Mouse (Mus musculus): ENCODE data around the gene Zbtb48. TPM values are rescaled to one million over a fixed set of nuclear protein-coding genes. Genes with fewer than 3 reads are reported as not detected.

The Zbtb48 gene
- polyA plus RNA-seq, 1 experiment from 2014 or later = 15.8 TPM

DNA sequence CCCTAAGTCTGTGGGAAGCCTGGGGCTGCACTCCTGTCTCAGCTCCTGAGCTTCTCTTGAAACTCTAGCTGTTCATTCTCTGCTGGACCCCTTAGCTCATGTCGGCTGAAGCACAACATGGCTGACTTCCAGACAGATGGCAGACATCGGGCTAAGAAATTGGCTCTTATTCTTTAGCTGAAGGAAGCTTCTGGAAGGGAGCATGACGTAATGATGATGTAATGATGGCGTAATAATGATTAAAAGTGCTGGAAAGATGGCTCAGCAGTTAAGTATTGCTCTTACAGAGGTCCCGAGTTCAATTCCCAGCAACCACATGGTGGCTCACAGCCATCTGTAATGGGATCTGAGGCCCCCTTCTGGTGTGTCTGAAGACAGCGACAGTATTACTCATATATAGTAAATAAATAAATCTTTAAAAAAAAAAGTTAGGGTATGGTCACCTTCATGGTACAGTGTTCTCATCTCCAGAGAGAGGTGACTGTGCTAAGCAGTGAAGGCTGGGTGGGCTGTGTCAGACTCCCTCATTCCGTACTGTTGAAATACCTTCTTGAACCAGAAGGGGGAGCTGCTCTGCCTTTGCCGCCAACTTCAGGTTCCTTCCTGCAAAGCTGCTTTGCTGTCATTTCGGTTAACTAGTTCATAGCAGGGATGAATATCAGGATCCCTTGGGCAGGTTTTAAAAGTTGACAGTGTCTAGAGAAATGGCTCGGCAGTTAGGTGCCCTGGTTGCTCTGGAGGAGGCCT, 55.1 kb downstream of the Zbtb48 start:
- no peak overlapping the region for H3K27ac ChIP-seq (replicated peaks in 1 of 2; ENCODE audit: control insufficient read depth in 1 of 2, insufficient read depth in 1 of 2, low read depth in 2 of 2, low read length in 2 of 2)
- 74% methylated on average over 10 of the region's 10 CpGs for WGBS
- H3K36me3 ChIP-seq (ENCODE audit: control insufficient read depth, insufficient read depth, low read length) = peaks cover 81% of the 10 kb centered on the region

More for the DNA sequence above, 55.1 kb downstream of the Zbtb48 start:
- H3K4me3 ChIP-seq (ENCODE audit: control insufficient read depth in 1 of 2, insufficient read depth in 1 of 2, low read depth in 1 of 2, low read length in 2 of 2) = no peak overlapping the region
- H3K9ac ChIP-seq (ENCODE audit: low read length) = no peak overlapping the region
- no peak for ATAC-seq (ENCODE audit: insufficient number of reproducible peaks, insufficient read depth, low FRiP score, low read depth)
- no peaks in the 10 kb centered on the region; a peak in 1 of 4 replicates for H3K4me1 ChIP-seq (ENCODE audit: control insufficient read depth in 2 of 2, insufficient read depth in 2 of 2, low read length in 2 of 2)
- no peaks in the 10 kb centered on the region for H3K9me3 ChIP-seq (ENCODE audit: control insufficient read depth, low read length)
- H3K27me3 ChIP-seq (ENCODE audit: control insufficient read depth, insufficient read depth, low read length) = no peaks in the 10 kb centered on the region
- H3K4me2 ChIP-seq (ENCODE audit: low read length) = no peak overlapping the region

Other genes starting within 250 kb of the Zbtb48 start
- 150 and 167 TPM in 2 replicates for gene Camta1, start 165.8 kb downstream of the Zbtb48 start, polyA plus RNA-seq (2014; fragmentation: Nextera tagmentation; extraction: Ambion mirVana)
- 51.8 and 54.6 TPM in 2 replicates for gene Dnajc11, start 94.0 kb downstream of the Zbtb48 start, polyA plus RNA-seq (2014; fragmentation: Nextera tagmentation; extraction: Ambion mirVana)
- gene Thap3, start 38.7 kb downstream of the Zbtb48 start, polyA plus RNA-seq (2014; fragmentation: Nextera tagmentation; extraction: Ambion mirVana) = 24.0 and 26.5 TPM in 2 replicates
- gene Phf13, start 31.4 kb downstream of the Zbtb48 start, polyA plus RNA-seq (2014; fragmentation: Nextera tagmentation; extraction: Ambion mirVana) = 14.6 and 14.8 TPM in 2 replicates
- 17.8 and 19.3 TPM in 2 replicates for gene Klhl21, start 18.9 kb downstream of the Zbtb48 start, polyA plus RNA-seq (2014; fragmentation: Nextera tagmentation; extraction: Ambion mirVana)
- 0.09 and 0.20 TPM in 2 replicates for gene Tas1r1, start 10.9 kb upstream of the Zbtb48 start, polyA plus RNA-seq (2014; fragmentation: Nextera tagmentation; extraction: Ambion mirVana)
- 16.2 and 16.8 TPM in 2 replicates for gene Nol9, start 11.7 kb upstream of the Zbtb48 start, polyA plus RNA-seq (2014; fragmentation: Nextera tagmentation; extraction: Ambion mirVana)
- 8.5 and 8.6 TPM in 2 replicates for gene Plekhg5, start 44.8 kb upstream of the Zbtb48 start, polyA plus RNA-seq (2014; fragmentation: Nextera tagmentation; extraction: Ambion mirVana)
- 0.34 and 0.43 TPM in 2 replicates for gene Tnfrsf25, start 88.3 kb upstream of the Zbtb48 start, polyA plus RNA-seq (2014; fragmentation: Nextera tagmentation; extraction: Ambion mirVana)
- 0.63 and 0.76 TPM in 2 replicates for gene Espn, start 124.7 kb upstream of the Zbtb48 start, polyA plus RNA-seq (2014; fragmentation: Nextera tagmentation; extraction: Ambion mirVana)
- gene Hes2, start 131.2 kb upstream of the Zbtb48 start, polyA plus RNA-seq (2014; fragmentation: Nextera tagmentation; extraction: Ambion mirVana) = not detected in 2 replicates
- 62.8 and 72.9 TPM in 2 replicates for gene Acot7, start 150.5 kb upstream of the Zbtb48 start, polyA plus RNA-seq (2014; fragmentation: Nextera tagmentation; extraction: Ambion mirVana)
- gene Gpr153, start 246.6 kb upstream of the Zbtb48 start, polyA plus RNA-seq (2014; fragmentation: Nextera tagmentation; extraction: Ambion mirVana) = 14.0 and 18.2 TPM in 2 replicates